Mouse (Mus musculus): ENCODE measurements around the gene Mad2l1bp.

Mad2l1bp gene

DNA sequence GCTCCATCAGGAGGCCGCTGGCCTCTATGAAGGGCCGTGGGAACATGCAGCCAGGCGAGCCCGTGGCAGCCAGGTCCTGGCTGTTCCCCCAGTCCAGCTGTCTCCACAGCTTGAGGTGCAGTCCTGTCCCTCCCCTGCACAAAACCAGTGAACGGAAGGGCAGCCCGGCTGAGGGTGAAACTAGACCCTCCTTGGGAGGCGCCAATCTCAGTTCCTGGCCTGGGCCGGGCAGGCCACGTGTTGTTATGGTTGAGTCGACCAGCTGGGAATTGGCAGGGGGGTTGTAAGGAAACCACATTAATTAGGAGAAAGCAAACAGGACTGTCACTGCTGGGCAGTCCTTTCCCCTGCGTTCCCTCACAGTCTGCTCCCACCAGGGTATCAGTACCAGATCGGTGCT, 48.9 kb downstream of the Mad2l1bp start:
- DNase-seq: no peak

- DNase-seq: no peak
Observed at GRCm38 (mm10) chr17:46102608-46103159, 50.7 kb downstream of the Mad2l1bp start.

DNA sequence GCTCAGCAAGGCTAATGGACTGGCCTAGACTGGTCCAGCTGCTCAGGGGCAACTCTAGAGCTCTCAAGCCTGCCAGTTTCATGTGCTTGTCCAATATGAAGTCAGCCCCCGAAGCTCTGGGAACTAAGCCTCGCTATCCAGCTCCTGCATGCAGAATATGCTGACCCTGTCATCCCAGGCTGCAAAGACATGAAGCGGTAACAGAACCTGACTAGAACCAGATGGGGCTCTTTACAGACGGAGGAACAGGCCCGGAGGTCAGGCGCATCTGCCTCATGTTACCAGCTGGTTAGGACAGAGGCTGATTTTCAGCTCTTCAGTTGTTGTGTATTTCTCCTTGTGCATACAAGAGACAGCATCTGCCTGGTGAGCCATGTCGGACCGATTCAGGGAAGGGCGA, 51.4 kb downstream of the Mad2l1bp start:
- DNase-seq: no peak

DNA sequence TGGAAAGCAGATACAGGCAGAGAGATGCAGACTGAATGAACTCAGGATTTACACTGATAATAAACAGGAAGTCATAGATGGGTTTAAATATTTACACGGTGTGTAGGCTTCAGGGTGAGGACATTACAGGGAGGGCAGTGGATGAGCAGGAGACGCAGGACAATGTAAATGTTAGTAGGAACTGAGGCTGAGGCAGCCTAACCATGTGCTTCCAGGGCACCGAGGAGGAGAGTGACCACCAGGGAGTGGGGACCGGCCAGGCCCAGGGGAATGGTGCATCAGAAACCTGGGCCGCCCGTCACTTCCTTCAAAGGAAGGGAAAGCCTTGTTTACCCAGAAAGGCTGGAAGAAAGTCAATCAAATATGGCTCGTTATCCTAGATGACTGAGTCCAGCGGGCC, 54.8 kb downstream of the Mad2l1bp start:
- no peak for DNase-seq
